Mouse (Mus musculus) limb, embryonic 15.5 days (tissue): ENCODE measurements around the gene BC004004. TPM values are rescaled to one million over a fixed set of nuclear protein-coding genes. Genes with fewer than 3 reads are reported as not detected.
"Not testable (repeated sequence)": the region's sequence is repeated elsewhere in the genome, so short reads cannot be mapped to it uniquely, and the experiment has no call there.

Source experiments
- ATAC-seq: fragments of 200-750 bp; cut with Nextera tagmentation; 2 replicates; pipeline ENCODE4 v1.8.0; 2017; ENCODE audit warnings: low read depth, moderate TSS enrichment; ENCODE audit not compliant: insufficient number of reproducible peaks, low FRiP score, low TSS enrichment
- H3K27ac ChIP-seq: fragments of 300-500 bp; sonication (generic); 2 replicates; pipeline ENCODE4 v1.5.1; 2015; ENCODE audit warnings: moderate library complexity, mild to moderate bottlenecking, inconsistent platforms
- H3K27me3 ChIP-seq: fragments of 300-500 bp; sonication (generic); 2 replicates; pipeline ENCODE4 v1.6.1; 2015; ENCODE audit warnings: inconsistent platforms
- H3K36me3 ChIP-seq: fragments of 300-500 bp; sonication (generic); 2 replicates; pipeline ENCODE4 v1.6.1; 2015; ENCODE audit warnings: inconsistent platforms
- H3K4me1 ChIP-seq: fragments of 300-500 bp; sonication (generic); 2 replicates; pipeline ENCODE4 v1.6.1; 2015; ENCODE audit warnings: inconsistent platforms
- H3K4me2 ChIP-seq: fragments of 300-500 bp; sonication (generic); 2 replicates; pipeline ENCODE4 v1.6.1; 2015; ENCODE audit warnings: mild to moderate bottlenecking, inconsistent platforms
- H3K4me3 ChIP-seq: fragments of 300-500 bp; sonication (generic); 2 replicates; pipeline ENCODE4 v1.5.1; 2015; ENCODE audit warnings: mild to moderate bottlenecking, inconsistent platforms
- H3K9ac ChIP-seq: fragments of 300-500 bp; sonication (generic); 2 replicates; pipeline ENCODE4 v1.6.1; 2015; ENCODE audit warnings: inconsistent platforms
- H3K9me3 ChIP-seq: fragments of 300-500 bp; sonication (generic); 2 replicates; pipeline ENCODE4 v1.6.1; 2016; ENCODE audit warnings: inconsistent platforms
- WGBS: fragments of 180-500 bp; shearing (Covaris S2); methylation state at CpG from one replicate; pipeline ENCODE4 v1.1.7; 2015; 5-methylcytosine and 5-hydroxymethylcytosine counted together
- polyA plus RNA-seq: library from polyadenylated mRNA; unstranded; fragments of >200 nt; fragmentation: Nextera tagmentation; extraction: Ambion mirVana; gene quantifications from 2 replicates; pipeline ENCODE4 v1.2.1, GENCODE M21; 2015

The BC004004 gene
- polyA plus RNA-seq, 1 experiment from 2014 or later, result 84.1 TPM

- Histone ChIP-seq H3K27me3 (no peaks in the 10 kb centered on the region), H3K27ac (peak overlapping the region; percentile 90), H3K9ac (peak overlapping the region; percentile 90), H3K4me3 (peak overlapping the region; percentile 96), H3K4me1 (peaks cover 43% of the 10 kb centered on the region), H3K4me2 (peak overlapping the region; percentile 69), H3K36me3 (peaks cover 24% of the 10 kb centered on the region), H3K9me3 (no peaks in the 10 kb centered on the region)
- ATAC-seq, result no peak
- 4% methylated on average over 11 of the region's 11 CpGs for WGBS
These were observed 78.0 kb downstream of the BC004004 start for GRCm38 (mm10) chr17:29346496-29347125.

- peaks cover 24% of the 10 kb centered on the region for H3K36me3 ChIP-seq
- H3K4me3 ChIP-seq, result peak overlapping the region; percentile 96
- no peaks in the 10 kb centered on the region for H3K9me3 ChIP-seq
- peak overlapping the region; percentile 90 for H3K9ac ChIP-seq
- ATAC-seq, result no peak
- H3K27me3 ChIP-seq, result no peaks in the 10 kb centered on the region
- peak overlapping the region; percentile 69 for H3K4me2 ChIP-seq
- H3K27ac ChIP-seq, result peak overlapping the region; percentile 90
- WGBS, result 0% methylated on average over 42 of the region's 45 CpGs
- H3K4me1 ChIP-seq, result peaks cover 37% of the 10 kb centered on the region
These were observed 78.6 kb downstream of the BC004004 start for GRCm38 (mm10) chr17:29347126-29347644.

- peak within 1 kb of the TSS; percentile 90 for H3K27ac ChIP-seq
- peaks cover 32% of the 10 kb centered on the region for H3K4me1 ChIP-seq
- H3K36me3 ChIP-seq, result peaks cover 21% of the 10 kb centered on the region
- peak within 1 kb of the TSS; percentile 69 for H3K4me2 ChIP-seq
- WGBS, result under 1% methylated on average over 52 of the region's 53 CpGs
- H3K27me3 ChIP-seq, result no peaks in the 10 kb centered on the region
- peak within 1 kb of the TSS; percentile 96 for H3K4me3 ChIP-seq
- no peaks in the 10 kb centered on the region for H3K9me3 ChIP-seq
- peak; percentile 94 for ATAC-seq
- peak within 1 kb of the TSS; percentile 90 for H3K9ac ChIP-seq
These were observed 79.2 kb downstream of the BC004004 start, which contains the start of gene Mtch1 for GRCm38 (mm10) chr17:29347645-29348256. Mtch1 (minus strand) TSS chr17:29347934.

GRCm38 (mm10) chr17:29348996-29349395 lies 80.4 kb downstream of the BC004004 start:
- H3K27me3 ChIP-seq, result no peaks in the 10 kb centered on the region
- peaks cover 10% of the 10 kb centered on the region; the same call in 1 of the 2 replicates for H3K36me3 ChIP-seq
- H3K4me1 ChIP-seq, result peaks cover 25% of the 10 kb centered on the region
- H3K9me3 ChIP-seq, result no peaks in the 10 kb centered on the region
- WGBS, result 76% methylated on average over 2 of the region's 2 CpGs
- H3K9ac ChIP-seq, result no peak overlapping the region
- no peak overlapping the region for H3K4me2 ChIP-seq
- no peak for ATAC-seq
- no peak overlapping the region for H3K27ac ChIP-seq
- H3K4me3 ChIP-seq, result no peak overlapping the region

GRCm38 (mm10) chr17:29351056-29351455 lies 82.5 kb downstream of the BC004004 start:
- not testable (repeated sequence) for ATAC-seq, H3K9me3 ChIP-seq, H3K9ac ChIP-seq, H3K4me2 ChIP-seq, H3K4me3 ChIP-seq, H3K36me3 ChIP-seq, H3K27ac ChIP-seq, H3K27me3 ChIP-seq
- peaks cover 26% of the 10 kb centered on the region for H3K4me1 ChIP-seq
- WGBS, result 82% methylated on average over 5 of the region's 5 CpGs

- no peak overlapping the region for H3K4me3 ChIP-seq
- no peaks in the 10 kb centered on the region for H3K27me3 ChIP-seq
- 0 out of 2 replicates have a peak, but pooled peaks have one; percentile 15 for ATAC-seq
- H3K27ac ChIP-seq, result peak overlapping the region; percentile 79
- no peak overlapping the region for H3K9ac ChIP-seq
- no peak overlapping the region for H3K4me2 ChIP-seq
- no peaks in the 10 kb centered on the region for H3K36me3 ChIP-seq
- WGBS, result 42% methylated on average over 5 of the region's 5 CpGs
- H3K4me1 ChIP-seq, result peaks cover 22% of the 10 kb centered on the region
- no peaks in the 10 kb centered on the region for H3K9me3 ChIP-seq
These were observed 86.9 kb downstream of the BC004004 start for GRCm38 (mm10) chr17:29355461-29355840.

GRCm38 (mm10) chr17:29355841-29356478 lies 87.4 kb downstream of the BC004004 start:
- peak; percentile 53 for ATAC-seq
- Histone ChIP-seq H3K9me3 (no peaks in the 10 kb centered on the region), H3K9ac (no peak overlapping the region), H3K36me3 (no peaks in the 10 kb centered on the region), H3K27ac (peak overlapping the region; percentile 79), H3K4me1 (peaks cover 26% of the 10 kb centered on the region), H3K4me2 (peak overlapping the region; percentile 45), H3K4me3 (peak overlapping the region; percentile 20), H3K27me3 (no peaks in the 10 kb centered on the region)
- WGBS, result 16% methylated on average over 17 of the region's 17 CpGs

- no peak overlapping the region for H3K9ac ChIP-seq
- H3K27ac ChIP-seq, result peak overlapping the region; percentile 79
- WGBS, result 3% methylated on average over 9 of the region's 11 CpGs
- ATAC-seq, result peak; percentile 85
- no peaks in the 10 kb centered on the region for H3K27me3 ChIP-seq
- peak overlapping the region; percentile 20 for H3K4me3 ChIP-seq
- H3K36me3 ChIP-seq, result no peaks in the 10 kb centered on the region
- H3K4me2 ChIP-seq, result peak overlapping the region; percentile 45
- no peaks in the 10 kb centered on the region for H3K9me3 ChIP-seq
- H3K4me1 ChIP-seq, result peaks cover 26% of the 10 kb centered on the region
These were observed 87.9 kb downstream of the BC004004 start for GRCm38 (mm10) chr17:29356479-29356856.

DNA sequence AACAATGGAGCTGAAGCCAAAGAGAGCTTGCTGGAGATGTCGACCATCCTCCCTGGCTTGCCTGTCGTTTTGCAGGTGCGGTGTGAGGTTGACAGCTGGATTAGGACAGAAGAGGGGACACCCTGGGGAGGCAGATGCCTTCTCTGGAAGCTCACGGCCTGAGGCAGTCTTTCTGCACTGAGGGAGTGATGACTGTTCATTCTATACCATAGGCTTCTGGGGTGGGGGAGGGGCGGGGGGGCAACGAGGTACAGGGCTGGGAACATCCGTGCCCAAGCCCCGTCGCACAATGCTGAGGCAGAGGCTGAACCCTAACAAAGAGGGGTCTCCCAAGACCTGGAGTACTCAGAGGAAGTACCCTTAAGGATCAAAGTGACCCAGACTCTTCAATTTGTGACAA lies 88.3 kb downstream of the BC004004 start:
- no peak overlapping the region for H3K9ac ChIP-seq
- peak overlapping the region; percentile 79 for H3K27ac ChIP-seq
- no peaks in the 10 kb centered on the region for H3K36me3 ChIP-seq
- H3K4me2 ChIP-seq, result peak overlapping the region; percentile 45
- no peak for ATAC-seq
- no peaks in the 10 kb centered on the region for H3K27me3 ChIP-seq
- peak overlapping the region; percentile 20 for H3K4me3 ChIP-seq
- 13% methylated on average over 9 of the region's 9 CpGs for WGBS
- no peaks in the 10 kb centered on the region for H3K9me3 ChIP-seq
- peaks cover 26% of the 10 kb centered on the region for H3K4me1 ChIP-seq

DNA sequence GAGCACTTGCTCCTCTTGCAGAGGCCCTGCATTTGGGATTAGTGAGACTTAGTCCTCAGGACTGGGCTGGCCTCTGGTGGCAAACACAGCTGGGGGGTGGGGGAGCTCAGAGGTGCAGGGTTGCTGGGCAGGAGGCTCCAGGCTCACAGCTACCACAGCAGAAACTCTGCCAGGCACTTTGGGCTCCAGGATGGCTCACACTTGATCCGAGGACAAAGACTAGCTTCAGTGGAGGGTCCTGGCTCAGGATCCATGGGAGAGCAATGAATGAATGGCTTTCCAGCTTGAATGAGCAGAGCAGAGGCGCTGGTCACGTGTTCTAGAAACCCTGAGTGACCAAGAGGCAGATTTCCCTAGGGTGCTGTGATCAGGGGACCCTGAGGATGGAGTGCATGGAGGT lies 90.3 kb downstream of the BC004004 start:
- ATAC-seq, result no peak
- WGBS, result 69% methylated on average over 3 of the region's 3 CpGs
- H3K27me3 ChIP-seq, result no peaks in the 10 kb centered on the region
- no peak overlapping the region for H3K27ac ChIP-seq
- H3K4me1 ChIP-seq, result peaks cover 26% of the 10 kb centered on the region
- H3K9ac ChIP-seq, result no peak overlapping the region
- no peaks in the 10 kb centered on the region for H3K9me3 ChIP-seq
- no peaks in the 10 kb centered on the region for H3K36me3 ChIP-seq
- H3K4me2 ChIP-seq, result no peak overlapping the region
- H3K4me3 ChIP-seq, result no peak overlapping the region

- Histone ChIP-seq H3K4me1 (peaks cover 22% of the 10 kb centered on the region), H3K9me3 (no peaks in the 10 kb centered on the region), H3K36me3 (no peaks in the 10 kb centered on the region), H3K4me3 (no peak within 1 kb of the TSS), H3K9ac (no peak within 1 kb of the TSS), H3K27me3 (no peaks in the 10 kb centered on the region), H3K4me2 (no peak within 1 kb of the TSS), H3K27ac (no peak within 1 kb of the TSS)
- 14% methylated on average over 5 of the region's 5 CpGs for WGBS
- no peak for ATAC-seq
These were observed 92.2 kb downstream of the BC004004 start, which contains the start of gene Fgd2 for GRCm38 (mm10) chr17:29360761-29361221. Fgd2 (plus strand) TSS chr17:29360914.
